Mouse (Mus musculus) intestine, embryonic 16.5 days (tissue): Measurements from ENCODE around the gene Spag6. TPM values are rescaled to one million over a fixed set of nuclear protein-coding genes. Genes with fewer than 3 reads are reported as not detected.

Source experiments
- ATAC-seq: fragments of 200-750 bp; cut with Nextera tagmentation; 2 replicates; pipeline ENCODE4 v1.8.0; 2017; ENCODE audit warnings: moderate TSS enrichment, moderate library complexity
- H3K27ac ChIP-seq: fragments of 300-500 bp; sonication (generic); 2 replicates; pipeline ENCODE4 v1.5.1; 2014; ENCODE audit warnings: mild to moderate bottlenecking, low read length
- H3K27me3 ChIP-seq: fragments of 300-500 bp; sonication (generic); replicated peaks from 2 replicates; pipeline ENCODE4 v1.6.1; 2014; ENCODE audit warnings: low read length, control low read depth, mixed read lengths; ENCODE audit not compliant: control insufficient read depth, insufficient read depth
- H3K36me3 ChIP-seq: fragments of 300-500 bp; sonication (generic); 2 replicates; pipeline ENCODE4 v1.6.1; 2014; ENCODE audit warnings: low read length, control low read depth; ENCODE audit not compliant: control insufficient read depth, insufficient read depth
- H3K4me1 ChIP-seq: fragments of 300-500 bp; sonication (generic); 2 replicates; pipeline ENCODE4 v1.6.1; 2014; ENCODE audit warnings: low read length, control low read depth, mixed read lengths; ENCODE audit not compliant: control insufficient read depth, insufficient read depth
- H3K4me2 ChIP-seq: fragments of 300-500 bp; sonication (generic); 2 replicates; pipeline ENCODE4 v1.6.1; 2014; ENCODE audit warnings: low read depth, low read length, control low read depth
- H3K4me3 ChIP-seq: fragments of 300-500 bp; sonication (generic); 2 replicates; pipeline ENCODE4 v1.5.1; 2014; ENCODE audit warnings: mild to moderate bottlenecking, low read length
- H3K9ac ChIP-seq: fragments of 300-500 bp; sonication (generic); 2 replicates; pipeline ENCODE4 v1.6.1; 2014; ENCODE audit warnings: low read depth, low read length
- H3K9me3 ChIP-seq: fragments of 300-500 bp; sonication (generic); 2 replicates; pipeline ENCODE4 v1.6.1; 2016; ENCODE audit warnings: low read length, control low read depth; ENCODE audit not compliant: control insufficient read depth
- WGBS: fragments of 180-500 bp; shearing (Covaris S2); extraction: QIAGEN DNeasy Blood & Tissue Kit; methylation state at CpG from one replicate; pipeline ENCODE4 v1.1.7; 2014; 5-methylcytosine and 5-hydroxymethylcytosine counted together
- polyA plus RNA-seq: library from polyadenylated mRNA; unstranded; fragments of >200 nt; fragmentation: Nextera tagmentation; extraction: Ambion mirVana; gene quantifications from 2 replicates; pipeline ENCODE4 v1.2.1, GENCODE M21; 2015

Gene Spag6
- polyA plus RNA-seq, 1 experiment from 2014 or later: 0.07 TPM

- Histone ChIP-seq H3K4me1 (peaks cover 4% of the 10 kb centered on the region; the same call in 1 of the 2 replicates), H3K4me2 (no peak overlapping the region), H3K27me3 (no peaks in the 10 kb centered on the region), H3K36me3 (no peaks in the 10 kb centered on the region), H3K27ac (no peak overlapping the region), H3K9ac (no peak overlapping the region), H3K4me3 (no peak overlapping the region), H3K9me3 (no peaks in the 10 kb centered on the region)
- 84% methylated on average over 3 of the region's 3 CpGs for WGBS
- ATAC-seq: no peak
These were observed 86.0 kb downstream of the Spag6 start for GRCm38 (mm10) chr2:18779830-18780229.

- Histone ChIP-seq H3K36me3 (no peaks in the 10 kb centered on the region), H3K4me2 (no peak overlapping the region), H3K4me1 (peaks cover 4% of the 10 kb centered on the region; the same call in 1 of the 2 replicates), H3K9me3 (no peaks in the 10 kb centered on the region), H3K9ac (no peak overlapping the region), H3K27ac (no peak overlapping the region), H3K27me3 (no peaks in the 10 kb centered on the region), H3K4me3 (no peak overlapping the region)
- WGBS: 85% methylated on average over 7 of the region's 7 CpGs
- no peak for ATAC-seq
These were observed 87.5 kb downstream of the Spag6 start for GRCm38 (mm10) chr2:18781296-18781695.

GRCm38 (mm10) chr2:18794261-18794660, 100.4 kb downstream of the Spag6 start:
- Histone ChIP-seq H3K4me1 (no peaks in the 10 kb centered on the region), H3K4me3 (no peak overlapping the region), H3K9ac (no peak overlapping the region), H3K27me3 (peaks cover 11% of the 10 kb centered on the region; the same call in 1 of the 2 replicates), H3K9me3 (no peaks in the 10 kb centered on the region), H3K4me2 (no peak overlapping the region), H3K27ac (no peak overlapping the region), H3K36me3 (no peaks in the 10 kb centered on the region)
- ATAC-seq: no peak
- 81% methylated on average over 4 of the region's 4 CpGs for WGBS

GRCm38 (mm10) chr2:18797776-18798175, 103.9 kb downstream of the Spag6 start:
- H3K36me3 ChIP-seq: no peaks in the 10 kb centered on the region
- H3K4me1 ChIP-seq: peaks cover 12% of the 10 kb centered on the region
- H3K9me3 ChIP-seq: no peaks in the 10 kb centered on the region
- H3K4me3 ChIP-seq: no peak overlapping the region
- WGBS: 70% methylated on average over 8 of the region's 8 CpGs
- ATAC-seq: no peak
- no peak overlapping the region for H3K27ac ChIP-seq
- H3K9ac ChIP-seq: no peak overlapping the region
- H3K4me2 ChIP-seq: no peak overlapping the region
- peaks cover 38% of the 10 kb centered on the region for H3K27me3 ChIP-seq

- ATAC-seq: no peak
- Histone ChIP-seq H3K27me3 (peaks cover 40% of the 10 kb centered on the region), H3K9me3 (no peaks in the 10 kb centered on the region), H3K9ac (0 out of 2 replicates have a peak overlapping the region, but pooled peaks have one; percentile 46), H3K4me3 (peak overlapping the region; percentile 45), H3K36me3 (no peaks in the 10 kb centered on the region), H3K4me2 (peak overlapping the region; percentile 77), H3K4me1 (peaks cover 12% of the 10 kb centered on the region), H3K27ac (no peak overlapping the region)
- 18% methylated on average over 17 of the region's 17 CpGs for WGBS
These were observed 105.6 kb downstream of the Spag6 start for GRCm38 (mm10) chr2:18799265-18799965.

Other genes starting within 250 kb of the Spag6 start
- gene Commd3, start 21.6 kb upstream of the Spag6 start, polyA plus RNA-seq: 232 and 238 TPM in 2 replicates
- 12.0 and 12.5 TPM in 2 replicates for gene Bmi1, start 17.0 kb upstream of the Spag6 start, polyA plus RNA-seq